Mouse (Mus musculus) lung, postnatal 0 days (tissue): ENCODE data around the gene Rnf215.

Experiments
- CTCF ChIP-seq: IDR thresholded peaks from 2 replicates; pipeline ENCODE4 v1.5.1; 2016; ENCODE audit warnings: antibody characterized with exemption, mild to moderate bottlenecking
- EP300 ChIP-seq: IDR thresholded peaks from 2 replicates; pipeline ENCODE4 v1.6.1; 2016; ENCODE audit warnings: antibody characterized with exemption, mild to moderate bottlenecking, control low read depth

DNA sequence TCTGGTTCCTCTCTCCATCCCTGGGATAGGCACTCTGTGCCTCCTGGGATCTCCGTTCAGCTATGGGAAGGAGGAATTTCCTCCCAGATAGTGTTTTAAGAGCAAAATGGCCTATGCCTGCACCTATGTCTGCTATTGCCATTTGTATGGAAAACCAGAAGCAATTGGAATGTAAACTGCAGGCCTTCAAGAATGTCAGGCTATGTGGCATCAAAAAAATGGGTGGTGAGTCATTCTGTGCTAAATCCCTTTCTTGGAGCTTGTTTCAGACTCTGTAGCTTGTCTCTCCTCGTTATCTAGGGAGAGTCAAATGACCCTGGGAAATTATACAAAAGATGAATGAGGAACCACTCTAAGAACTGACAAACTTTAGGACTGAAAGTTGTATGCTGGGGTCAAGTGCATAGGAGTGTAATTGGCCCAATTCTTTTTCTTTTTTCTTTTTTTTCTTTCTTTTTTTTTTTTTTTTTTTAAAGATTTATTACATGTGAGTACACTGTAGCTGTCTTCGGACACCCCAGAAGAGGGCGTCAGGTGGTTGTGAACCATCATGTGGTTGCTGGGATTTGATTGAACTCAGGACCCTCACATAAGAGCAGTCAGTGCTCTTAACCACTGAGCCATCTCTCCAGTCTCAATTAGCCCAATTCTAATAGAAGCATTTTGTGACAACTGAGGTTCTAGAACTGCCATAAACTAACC is 49.4 kb downstream of the Rnf215 start:
- TF ChIP-seq CTCF (peak; percentile 26), EP300 (no peak)
